Mouse (Mus musculus) CD4-positive, CD25-positive, alpha-beta regulatory T cell, adult 4 months (primary cell): ENCODE data around the gene Fscn3. TPM values are rescaled to one million over a fixed set of nuclear protein-coding genes. Genes with fewer than 3 reads are reported as not detected.

Experiments used
- polyA plus RNA-seq, 2 experiments: library from polyadenylated mRNA; unstranded; fragments of 100-300 nt; shearing (Covaris generic); gene quantifications; one replicate each; pipeline ENCODE4 v1.2.1; 2017

Fscn3 gene
- polyA plus RNA-seq, 2 experiments from 2014 or later: not detected

Other genes with a start within 250 kb of the Fscn3 start
- 10 to 100 TPM; 28.8 to 36.9 TPM for gene Zfp800, start 29.8 kb upstream of the Fscn3 start, polyA plus RNA-seq
- 10 to 100 TPM; 27.3 to 43.4 TPM for gene Arf5, start 4.2 kb upstream of the Fscn3 start, polyA plus RNA-seq
- 10 to 100 TPM in 1 of 2 experiments, 1 to 10 TPM in 1; 7.9 to 15.8 TPM for gene Gcc1, start 601 bp downstream of the Fscn3 start, polyA plus RNA-seq
- gene Pax4, start 21.6 kb downstream of the Fscn3 start, polyA plus RNA-seq: not detected
- gene Snd1, start 47.4 kb downstream of the Fscn3 start, polyA plus RNA-seq: 10 to 100 TPM; 46.2 to 67.2 TPM